Mouse (Mus musculus) G1E (cell line): ENCODE data around the gene Tmem106a.

Source experiments
- CTCF ChIP-seq: IDR thresholded peaks from 2 replicates; pipeline ENCODE4 v1.5.1; 2012; ENCODE audit warnings: low read depth, low read length, inconsistent platforms, mixed read lengths
- GATA1 ChIP-seq: IDR thresholded peaks from 2 replicates; pipeline ENCODE4 v1.6.1; 2012; ENCODE audit warnings: borderline replicate concordance, low read length, inconsistent platforms, mixed read lengths
- GATA2 ChIP-seq: IDR thresholded peaks from 2 replicates; pipeline ENCODE4 v1.6.1; 2012; ENCODE audit warnings: low read depth, low read length, inconsistent platforms, borderline replicate concordance
- POLR2AphosphoS5 ChIP-seq: IDR thresholded peaks from 2 replicates; pipeline ENCODE4 v1.6.1; 2012; ENCODE audit warnings: low read depth, low read length, inconsistent platforms; ENCODE audit not compliant: insufficient replicate concordance
- TAL1 ChIP-seq: conservative IDR thresholded peaks from 2 replicates; pipeline ENCODE4 v1.6.1; 2012; ENCODE audit warnings: low read depth, low read length, inconsistent platforms, mixed read lengths

GRCm38 (mm10) chr11:101587676-101588075 lies 5.6 kb downstream of the Tmem106a start:
- TF ChIP-seq CTCF (no peak), GATA1 (no peak), TAL1 (no peak), POLR2AphosphoS5 (no peak), GATA2 (no peak)
